Mouse (Mus musculus) midbrain, embryonic 10.5 days (tissue): ENCODE data around the gene Hdac4. TPM values are rescaled to one million over a fixed set of nuclear protein-coding genes. Genes with fewer than 3 reads are reported as not detected.

ENCODE experiments used
- DNase-seq: peaks from one replicate; pipeline ENCODE4 v3.0.0-alpha.2; 2017; ENCODE audit warnings: low spot score
- H3K27ac ChIP-seq: fragments of 300-500 bp; sonication (generic); replicated peaks from 2 replicates; pipeline ENCODE4 v1.5.1; 2016; ENCODE audit warnings: mild to moderate bottlenecking
- H3K27me3 ChIP-seq: fragments of 300-500 bp; sonication (generic); 2 replicates; pipeline ENCODE4 v1.6.1; 2016; ENCODE audit warnings: low read depth, mild to moderate bottlenecking; ENCODE audit not compliant: poor library complexity, severe bottlenecking
- H3K36me3 ChIP-seq: fragments of 300-500 bp; sonication (generic); 2 replicates; pipeline ENCODE4 v1.6.1; 2016; ENCODE audit warnings: mild to moderate bottlenecking, moderate library complexity
- H3K4me1 ChIP-seq: fragments of 300-500 bp; sonication (generic); 2 replicates; pipeline ENCODE4 v1.6.1; 2016
- H3K4me3 ChIP-seq: fragments of 300-500 bp; sonication (generic); 2 replicates; pipeline ENCODE4 v1.5.1; 2016; ENCODE audit warnings: mild to moderate bottlenecking, moderate library complexity
- H3K9me3 ChIP-seq: fragments of 300-500 bp; sonication (generic); replicated peaks from 2 replicates; pipeline ENCODE4 v1.6.1; 2016; ENCODE audit warnings: mild to moderate bottlenecking
- WGBS: fragments of 180-500 bp; shearing (Covaris S2); methylation state at CpG from one replicate; pipeline ENCODE4 v1.1.7; 2016; 5-methylcytosine and 5-hydroxymethylcytosine counted together
- polyA plus RNA-seq: library from polyadenylated mRNA; unstranded; fragments of >200 nt; fragmentation: Nextera tagmentation; extraction: Ambion mirVana; gene quantifications from 2 replicates; pipeline ENCODE4 v1.2.1, GENCODE M21; 2016

Hdac4 gene
- polyA plus RNA-seq, result 20.1 and 22.3 TPM in 2 replicates

DNA sequence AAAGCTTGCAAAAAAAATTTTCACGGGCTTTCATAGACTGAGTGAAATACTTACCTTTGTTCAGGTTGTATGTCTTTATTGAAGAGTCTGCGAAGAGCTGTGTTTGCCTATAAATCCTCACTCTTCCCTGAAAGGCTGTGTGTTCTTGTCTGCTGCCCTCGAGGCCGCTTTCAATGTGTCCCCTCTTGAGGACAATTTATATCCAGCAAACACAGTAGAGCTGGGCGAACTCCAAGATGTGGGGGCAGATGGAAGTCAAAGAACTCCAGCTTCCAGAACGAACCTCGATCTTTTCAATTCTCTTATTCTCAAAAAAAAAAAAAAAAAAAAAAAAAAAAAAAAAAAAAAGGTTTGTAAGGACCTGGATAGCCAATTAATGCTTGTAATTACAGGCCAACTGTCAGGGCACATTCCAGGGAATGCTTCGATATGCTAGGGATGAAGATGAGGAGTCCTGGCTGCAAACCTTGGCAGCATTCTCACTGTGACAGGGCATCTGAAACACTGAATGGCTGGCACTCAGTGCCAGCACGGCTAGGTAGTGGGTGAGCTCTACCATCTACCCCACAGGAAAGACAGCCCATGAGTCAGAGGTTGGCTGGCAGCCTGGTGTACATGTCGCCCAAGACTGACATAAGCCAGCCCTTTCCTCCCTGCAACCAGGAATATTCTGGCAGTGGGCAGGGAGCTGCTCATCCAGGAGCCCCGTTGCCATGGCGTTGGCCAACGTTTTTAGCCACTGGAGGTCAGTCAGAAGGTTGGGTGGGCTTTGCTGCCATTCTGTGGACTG, at the start of gene Hdac4:
Gene Hdac4, minus strand, starts transcription at position 340 of the 790 bp plus-strand sequence.
- no peak for DNase-seq
- H3K36me3 ChIP-seq, result no peaks in the 10 kb centered on the region
- no peak within 1 kb of the TSS for H3K4me3 ChIP-seq
- H3K9me3 ChIP-seq, result no peaks in the 10 kb centered on the region
- peaks cover 18% of the 10 kb centered on the region for H3K27me3 ChIP-seq
- WGBS, result 83% methylated on average over 13 of the region's 13 CpGs
- H3K27ac ChIP-seq, result no peak within 1 kb of the TSS
- H3K4me1 ChIP-seq, result peaks cover 4% of the 10 kb centered on the region

DNA sequence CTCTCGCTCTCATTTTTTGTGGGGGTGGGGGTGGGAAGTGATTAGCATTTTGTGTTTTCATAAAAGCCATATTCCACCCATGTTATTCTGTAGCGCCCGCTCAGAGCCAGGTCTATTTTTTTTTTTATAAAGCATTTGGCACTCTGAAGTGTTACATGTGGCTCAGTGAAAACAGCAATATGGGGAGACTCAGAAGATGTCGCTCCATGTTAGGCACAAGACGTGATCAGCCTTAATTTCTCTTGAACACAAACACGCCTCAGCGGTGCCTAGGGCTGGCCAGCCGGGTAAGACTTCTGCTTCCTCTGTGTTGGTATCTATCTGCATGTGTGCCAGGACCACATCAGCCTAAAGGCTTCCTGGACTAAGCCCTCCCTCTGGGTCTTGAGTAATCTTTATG, 48.0 kb upstream of the Hdac4 start:
- Histone ChIP-seq H3K27me3 (no peaks in the 10 kb centered on the region), H3K4me3 (no peak overlapping the region), H3K4me1 (0 out of 2 replicates have a peak, but pooled peaks cover 7% of the 10 kb centered on the region), H3K9me3 (no peaks in the 10 kb centered on the region), H3K27ac (no peak overlapping the region), H3K36me3 (no peaks in the 10 kb centered on the region)
- WGBS, result 91% methylated on average over 8 of the region's 8 CpGs
- DNase-seq, result no peak

DNA sequence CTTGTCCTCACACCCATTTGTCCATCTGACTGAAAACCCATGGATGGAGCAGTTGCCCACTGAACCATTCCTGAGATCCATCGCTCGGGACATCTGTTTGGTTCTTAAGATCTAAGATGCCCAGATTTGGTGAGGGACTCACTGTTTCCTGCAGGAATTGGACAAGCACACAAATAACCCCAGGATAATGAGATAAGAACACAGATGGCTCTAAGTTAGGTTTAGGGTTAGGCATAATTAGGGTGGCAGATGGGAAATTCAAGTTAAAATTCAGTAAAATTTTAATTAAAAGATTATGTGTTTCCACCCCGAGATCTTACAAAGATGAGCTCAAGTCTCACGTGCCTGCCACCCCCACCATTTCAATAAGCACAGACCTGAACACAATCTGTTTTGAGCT, 44.6 kb upstream of the Hdac4 start:
- no peak overlapping the region for H3K27ac ChIP-seq
- 0 out of 2 replicates have a peak, but pooled peaks cover 7% of the 10 kb centered on the region for H3K4me1 ChIP-seq
- H3K9me3 ChIP-seq, result no peaks in the 10 kb centered on the region
- H3K36me3 ChIP-seq, result no peaks in the 10 kb centered on the region
- WGBS, result 86% methylated on average over 4 of the region's 4 CpGs
- no peaks in the 10 kb centered on the region for H3K27me3 ChIP-seq
- DNase-seq, result no peak
- no peak overlapping the region for H3K4me3 ChIP-seq

DNA sequence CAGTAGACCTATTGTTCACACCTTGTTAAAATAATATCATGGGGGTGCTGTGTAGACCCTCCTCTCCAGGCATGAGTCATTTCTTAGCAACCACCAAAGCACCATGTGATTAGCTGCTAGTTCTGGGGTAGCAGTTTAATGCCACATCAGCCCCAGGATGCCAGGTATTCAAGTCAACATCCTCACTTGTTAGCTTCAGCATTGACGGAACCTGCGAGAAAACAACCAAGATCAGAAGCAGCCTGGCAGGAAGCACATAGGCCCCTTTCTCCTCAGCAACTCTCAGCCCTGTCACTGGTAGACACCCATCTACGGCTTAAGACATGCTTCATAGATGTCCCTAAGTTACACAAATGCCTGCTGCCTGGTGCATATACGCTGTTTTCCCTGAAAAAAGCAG, 40.1 kb upstream of the Hdac4 start:
- no peaks in the 10 kb centered on the region for H3K27me3 ChIP-seq
- H3K9me3 ChIP-seq, result no peaks in the 10 kb centered on the region
- H3K36me3 ChIP-seq, result no peaks in the 10 kb centered on the region
- no peak overlapping the region for H3K27ac ChIP-seq
- DNase-seq, result no peak
- no peaks in the 10 kb centered on the region for H3K4me1 ChIP-seq
- 94% methylated on average over 4 of the region's 4 CpGs for WGBS
- no peak overlapping the region for H3K4me3 ChIP-seq

DNA sequence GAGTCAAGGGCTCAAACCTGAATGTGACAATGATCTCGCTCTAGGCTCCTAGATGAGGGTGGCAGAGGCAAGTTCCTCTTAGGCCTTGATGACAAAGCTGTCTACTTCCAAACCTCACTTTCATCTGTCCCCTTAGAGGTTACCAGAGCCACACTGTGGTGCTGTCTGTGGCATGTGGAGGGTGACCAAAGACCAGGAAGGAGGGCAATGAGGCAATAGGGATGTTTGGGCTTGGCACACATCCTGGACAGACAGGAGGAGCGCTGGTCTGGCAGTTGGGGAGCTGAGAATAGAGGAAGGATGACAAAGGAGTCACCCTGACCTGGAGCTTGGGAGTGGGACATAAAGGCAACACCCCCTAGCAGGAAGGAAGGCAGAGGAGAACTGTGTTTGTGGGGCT, 29.8 kb upstream of the Hdac4 start:
- peaks cover 46% of the 10 kb centered on the region for H3K27me3 ChIP-seq
- H3K36me3 ChIP-seq, result no peaks in the 10 kb centered on the region

DNA sequence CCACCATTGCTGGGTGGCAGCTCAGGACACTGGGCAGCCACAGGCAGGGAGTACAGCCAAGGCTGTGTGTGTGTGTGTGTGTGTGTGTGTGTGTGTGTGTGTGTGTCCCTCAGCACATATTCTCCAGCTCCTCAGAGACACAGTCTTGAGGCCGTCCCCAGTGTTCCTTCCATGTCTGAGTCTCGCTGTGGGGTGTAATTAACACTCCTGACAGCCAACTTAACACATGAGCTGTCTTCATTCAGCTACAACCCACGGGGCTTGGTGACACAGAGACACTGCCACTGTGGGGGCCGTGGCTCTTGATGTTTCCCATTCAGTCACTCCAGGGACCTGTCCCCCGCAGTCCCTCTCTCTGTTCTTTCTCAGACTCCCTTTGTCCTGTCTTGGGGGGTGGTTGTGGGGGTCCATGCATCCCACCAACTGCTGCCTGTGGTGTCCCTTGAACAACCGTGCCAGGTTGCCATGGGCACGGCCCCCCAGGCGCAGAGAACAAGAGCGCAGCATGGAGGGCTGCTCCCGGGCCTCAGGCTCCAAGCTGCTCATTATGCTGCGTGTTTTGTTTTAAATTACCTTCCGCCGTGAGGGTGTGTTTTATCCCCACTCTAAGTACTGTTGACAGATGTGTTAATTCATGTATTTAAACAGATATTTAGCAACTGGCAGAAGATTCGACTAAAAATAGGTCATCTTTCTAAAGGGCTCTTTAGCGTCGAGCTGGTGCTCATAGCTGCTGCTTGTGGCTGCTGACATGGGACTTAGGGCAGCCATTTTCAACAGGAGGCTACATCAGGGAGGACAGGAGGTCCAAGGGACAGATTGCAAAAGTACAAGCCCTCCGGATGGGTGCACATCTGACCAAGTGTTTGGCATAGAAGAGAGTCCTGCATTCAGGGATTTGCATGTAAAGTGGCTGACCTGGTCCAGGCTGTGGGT, 28.7 kb upstream of the Hdac4 start:
- WGBS, result 24% methylated on average over 17 of the region's 17 CpGs
- Histone ChIP-seq H3K4me3 (peak overlapping the region; percentile 29; the same call in 1 of the 2 replicates), H3K9me3 (no peaks in the 10 kb centered on the region), H3K36me3 (no peaks in the 10 kb centered on the region), H3K27ac (peak overlapping the region; percentile 74), H3K4me1 (peaks cover 20% of the 10 kb centered on the region), H3K27me3 (peaks cover 46% of the 10 kb centered on the region)
- peak; percentile 50 for DNase-seq

More for the DNA sequence above, 29.8 kb upstream of the Hdac4 start:
- Histone ChIP-seq H3K4me1 (peaks cover 20% of the 10 kb centered on the region), H3K4me3 (no peak overlapping the region), H3K27ac (peak overlapping the region; percentile 74), H3K9me3 (no peaks in the 10 kb centered on the region)
- no peak for DNase-seq
- 78% methylated on average over 2 of the region's 2 CpGs for WGBS

DNA sequence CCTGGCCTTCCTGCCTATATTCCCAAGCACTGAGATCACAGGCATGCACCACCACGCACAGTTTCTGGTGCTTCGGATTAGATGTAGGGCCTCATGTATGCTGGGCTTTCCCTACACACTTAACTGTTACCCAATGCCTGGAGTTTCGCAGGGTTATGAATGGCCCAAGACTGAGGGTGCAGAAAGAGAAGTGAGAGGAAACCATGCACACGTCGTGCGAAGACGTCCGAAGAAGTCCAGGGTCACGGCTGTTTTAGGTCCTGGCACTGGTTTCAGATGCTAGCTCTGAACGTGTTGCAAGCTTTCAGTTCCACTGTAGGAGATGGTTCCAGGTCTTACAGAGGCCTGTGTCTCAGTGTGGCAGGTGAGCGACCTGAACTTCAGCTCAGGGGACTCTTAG, 21.2 kb upstream of the Hdac4 start:
- Histone ChIP-seq H3K27ac (0 out of 2 replicates have a peak overlapping the region, but pooled peaks have one; percentile 9), H3K4me3 (no peak overlapping the region), H3K9me3 (no peaks in the 10 kb centered on the region), H3K4me1 (peaks cover 33% of the 10 kb centered on the region), H3K36me3 (no peaks in the 10 kb centered on the region), H3K27me3 (peaks cover 2% of the 10 kb centered on the region; the same call in 1 of the 2 replicates)
- WGBS, result 89% methylated on average over 11 of the region's 11 CpGs
- no peak for DNase-seq

DNA sequence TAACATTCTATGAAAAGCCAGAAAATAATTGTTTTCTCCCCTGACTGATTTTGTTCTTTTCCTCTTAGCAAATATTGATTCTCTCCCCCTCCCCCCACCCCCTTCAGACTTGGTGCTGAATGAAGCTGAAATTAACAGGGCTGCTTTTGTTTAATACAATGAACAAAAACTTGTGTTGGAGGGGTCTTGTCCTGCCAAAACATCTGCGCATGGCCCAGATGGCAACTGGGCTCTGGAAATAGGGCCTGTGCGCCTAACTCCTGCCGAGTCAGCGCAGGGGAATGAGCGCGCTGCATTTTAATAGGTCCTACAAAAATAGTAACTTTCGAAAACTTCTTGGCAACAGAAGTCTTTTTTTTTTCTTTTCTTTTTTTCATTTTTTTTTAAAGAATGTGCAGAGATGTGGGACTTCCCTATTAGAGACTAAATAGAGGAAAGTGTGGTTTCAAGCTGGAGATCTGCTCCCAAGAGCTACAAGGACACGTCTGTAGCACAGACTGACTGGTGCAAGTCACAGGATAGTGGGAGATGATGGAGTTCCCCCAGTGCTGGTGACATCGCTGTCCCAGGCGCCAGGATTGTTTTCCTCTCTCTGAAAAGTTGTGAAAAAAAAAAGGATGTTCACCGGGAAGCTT, 20.6 kb upstream of the Hdac4 start:
- Histone ChIP-seq H3K4me3 (no peak overlapping the region), H3K9me3 (no peaks in the 10 kb centered on the region), H3K27me3 (no peaks in the 10 kb centered on the region), H3K4me1 (peaks cover 34% of the 10 kb centered on the region), H3K36me3 (no peaks in the 10 kb centered on the region), H3K27ac (0 out of 2 replicates have a peak overlapping the region, but pooled peaks have one; percentile 61)
- no peak for DNase-seq
- 78% methylated on average over 11 of the region's 11 CpGs for WGBS

DNA sequence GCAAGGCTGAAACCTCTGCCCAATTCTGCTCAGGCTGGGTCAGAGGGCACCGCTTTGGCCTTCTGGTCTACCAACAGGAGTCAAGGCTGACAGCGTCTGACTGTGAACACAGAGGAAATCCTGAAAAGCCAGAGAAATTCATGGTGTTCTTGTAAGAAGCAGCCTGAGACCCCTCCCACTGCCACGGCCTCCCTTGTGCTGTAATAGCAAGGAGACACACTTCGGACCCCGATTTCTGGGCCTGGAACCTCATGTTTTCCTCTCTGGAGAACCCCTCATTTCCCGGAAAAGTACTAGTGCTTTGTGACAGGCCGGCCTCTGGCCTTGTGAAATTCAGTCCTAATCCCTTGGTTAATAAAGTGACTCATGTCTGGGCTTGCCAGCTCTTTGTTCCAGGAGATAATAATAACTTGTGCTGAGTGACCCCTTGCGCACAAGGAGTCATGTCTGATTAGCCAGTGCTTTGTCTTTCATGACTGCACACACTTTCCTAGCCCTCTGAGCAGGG, 19.7 kb upstream of the Hdac4 start:
- Histone ChIP-seq H3K36me3 (no peaks in the 10 kb centered on the region), H3K4me3 (no peak overlapping the region), H3K27ac (peak overlapping the region; percentile 61), H3K27me3 (peaks cover 3% of the 10 kb centered on the region; the same call in 1 of the 2 replicates), H3K9me3 (no peaks in the 10 kb centered on the region), H3K4me1 (peaks cover 37% of the 10 kb centered on the region)
- DNase-seq, result no peak
- WGBS, result 85% methylated on average over 8 of the region's 8 CpGs

DNA sequence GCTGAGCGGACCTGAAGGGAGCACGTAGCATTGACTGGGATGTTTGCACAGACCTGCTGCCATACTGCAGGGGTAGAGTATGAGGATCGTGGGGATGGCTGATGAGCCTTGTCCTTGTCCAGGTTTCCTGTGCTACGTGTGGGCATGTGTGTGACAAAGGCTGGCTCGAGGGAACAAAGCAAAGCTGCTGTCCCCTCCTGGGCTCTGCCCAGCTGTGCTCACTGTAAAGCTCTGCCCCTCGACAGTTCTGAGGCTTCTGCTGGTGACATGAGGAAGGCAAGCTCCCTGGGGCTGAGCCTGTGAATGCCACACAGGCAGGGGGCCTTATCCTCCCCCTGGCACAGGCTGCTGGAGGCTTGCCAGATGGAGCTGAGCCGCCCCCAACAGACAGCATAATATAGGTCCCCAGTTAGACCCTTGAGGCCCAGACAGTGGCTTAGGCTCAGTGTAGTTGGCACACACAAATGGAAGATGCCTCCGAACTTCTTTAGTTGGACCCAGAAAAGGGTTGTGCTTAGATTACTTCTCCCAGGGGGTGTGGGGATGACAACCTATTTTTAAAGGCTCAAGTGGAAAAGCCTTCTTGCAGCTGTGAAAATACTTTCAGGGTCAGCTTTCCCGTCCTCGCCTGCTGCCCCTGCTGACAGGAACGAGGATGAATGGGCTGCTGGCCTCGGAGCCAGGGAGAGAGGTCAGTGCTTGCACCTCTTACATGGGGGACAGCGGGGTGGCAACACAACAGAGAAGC, 16.7 kb upstream of the Hdac4 start:
- peak; percentile 31 for DNase-seq
- Histone ChIP-seq H3K4me1 (peaks cover 37% of the 10 kb centered on the region), H3K27ac (peak overlapping the region; percentile 70), H3K36me3 (no peaks in the 10 kb centered on the region), H3K27me3 (peaks cover 3% of the 10 kb centered on the region; the same call in 1 of the 2 replicates), H3K9me3 (no peaks in the 10 kb centered on the region), H3K4me3 (no peak overlapping the region)
- 39% methylated on average over 13 of the region's 13 CpGs for WGBS

DNA sequence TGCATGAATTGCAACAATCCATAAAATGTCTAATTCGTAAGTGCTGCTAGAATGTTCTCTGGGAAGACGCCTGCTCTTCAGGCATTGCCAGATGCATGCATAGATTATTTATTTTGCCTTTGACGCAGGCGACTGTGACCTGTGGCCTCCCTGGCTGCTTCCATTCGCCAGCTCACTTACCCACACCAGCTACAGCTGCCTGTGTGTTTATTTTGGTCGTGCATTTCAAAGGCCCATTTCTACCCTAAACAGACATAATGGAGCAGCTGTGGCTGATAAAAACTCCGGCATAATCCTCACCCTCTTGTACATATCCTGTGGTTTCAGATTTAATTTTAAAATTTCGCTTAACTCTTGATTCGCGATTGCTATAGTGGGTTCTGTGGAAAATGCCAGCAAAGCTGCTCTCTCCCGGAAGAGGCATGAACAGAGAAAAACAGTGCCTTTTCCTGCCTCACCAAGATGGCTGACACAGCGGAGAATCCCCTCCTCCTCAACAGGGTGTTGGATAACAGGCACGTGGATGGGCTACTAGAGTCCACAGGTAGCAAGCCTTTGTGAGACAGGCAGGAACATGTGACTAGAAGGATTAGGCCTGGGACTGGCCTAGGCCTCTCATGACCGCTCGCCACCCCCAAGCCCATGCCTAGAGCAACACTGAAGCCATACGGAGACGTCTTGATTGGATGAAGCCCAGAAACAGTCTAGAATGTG, 7.3 kb upstream of the Hdac4 start:
- no peak overlapping the region; the same call in 1 of the 2 replicates for H3K27ac ChIP-seq
- peaks cover 9% of the 10 kb centered on the region for H3K4me1 ChIP-seq
- DNase-seq, result no peak
- H3K9me3 ChIP-seq, result no peaks in the 10 kb centered on the region
- WGBS, result 85% methylated on average over 17 of the region's 17 CpGs
- H3K36me3 ChIP-seq, result no peaks in the 10 kb centered on the region
- H3K4me3 ChIP-seq, result no peak overlapping the region
- H3K27me3 ChIP-seq, result peaks cover 10% of the 10 kb centered on the region
